Mouse (Mus musculus) stomach, postnatal 0 days (tissue): ENCODE data around the gene Rap1a.

Experiments used
- CTCF ChIP-seq: IDR thresholded peaks from 2 replicates; pipeline ENCODE4 v1.5.1; 2016; ENCODE audit warnings: antibody characterized with exemption, low read depth, mild to moderate bottlenecking, moderate library complexity
- EP300 ChIP-seq: optimal IDR thresholded peaks from 2 replicates; pipeline ENCODE3; 2016; ENCODE audit warnings: antibody characterized with exemption

DNA sequence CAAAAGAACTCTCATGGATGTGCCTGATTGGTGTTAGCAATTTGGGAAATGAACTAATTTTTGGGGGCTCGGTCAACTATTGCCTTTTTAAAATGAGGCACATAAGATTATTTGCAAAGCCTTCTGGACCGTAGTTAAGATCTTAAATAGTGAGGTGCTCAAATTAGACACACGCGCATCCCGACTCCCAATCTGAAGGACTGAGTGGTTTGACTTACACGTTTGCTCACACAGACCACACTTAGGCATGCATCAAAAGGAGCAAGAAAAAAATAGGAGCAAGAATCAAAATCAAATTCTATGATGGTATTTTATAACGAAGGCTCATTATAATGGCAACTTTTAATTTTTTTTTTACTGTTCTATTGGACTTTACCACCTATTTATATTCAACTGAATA is 64.1 kb downstream of the Rap1a start:
- TF ChIP-seq CTCF (no peak), EP300 (no peak)
